Mouse (Mus musculus): ENCODE results near the gene Acadsb. TPM values are rescaled to one million over a fixed set of nuclear protein-coding genes. Genes with fewer than 3 reads are reported as not detected.
"Not testable (repeated sequence)": the region's sequence is repeated elsewhere in the genome, so short reads cannot be mapped to it uniquely, and the experiment has no call there.

Acadsb gene
- total RNA-seq (2021): 100 to 1,000 TPM; 107 to 108 TPM
- long read RNA-seq, full-length matches to known transcripts: 59 of 66 reads
- long read RNA-seq, partial matches to known transcripts: 3 of 66 reads
- long read RNA-seq, other reads (novel, unspliced or antisense): 4 of 66 reads

DNA sequence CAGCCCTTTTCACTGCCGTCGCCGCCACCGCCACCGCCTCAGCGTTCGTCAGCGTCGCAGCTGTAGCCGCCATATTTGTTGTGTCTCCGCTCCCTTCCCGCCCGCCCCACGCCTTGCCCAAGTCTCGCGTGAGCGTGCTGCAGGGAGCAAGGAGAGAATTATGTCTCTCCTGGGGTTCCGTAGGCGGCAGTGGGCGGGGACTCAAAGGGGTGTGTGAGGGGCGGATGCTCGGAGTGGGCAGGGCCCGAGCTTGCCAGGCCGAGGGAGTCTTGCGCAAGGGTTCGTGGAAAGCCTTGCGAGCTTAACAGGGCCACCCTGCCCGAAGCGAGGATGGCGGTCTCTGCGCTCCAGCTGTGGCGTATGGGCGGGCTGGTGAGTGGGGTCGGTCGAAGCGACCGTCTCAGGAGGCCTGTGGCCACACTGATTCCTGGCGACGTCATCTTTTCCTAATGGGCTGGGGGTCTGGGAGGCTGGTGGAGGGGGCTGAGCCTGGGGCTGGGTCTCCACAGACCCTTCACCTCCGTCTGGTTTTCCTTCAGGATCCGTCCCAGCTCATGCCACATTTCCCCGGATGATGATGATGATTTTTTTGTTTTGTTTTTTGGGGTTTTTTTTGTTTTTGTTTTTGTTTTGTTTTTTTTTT lies at the start of gene Acadsb, which contains the start of gene Ikzf5:
Gene Acadsb (plus strand): TSS at position 186 of the 643 bp plus-strand sequence.
Gene Ikzf5 (minus strand): TSS at position 106 of the 643 bp plus-strand sequence.
- peak; percentile 98 to 99 for DNase-seq (ENCODE audit: low spot score in 2 of 2)

DNA sequence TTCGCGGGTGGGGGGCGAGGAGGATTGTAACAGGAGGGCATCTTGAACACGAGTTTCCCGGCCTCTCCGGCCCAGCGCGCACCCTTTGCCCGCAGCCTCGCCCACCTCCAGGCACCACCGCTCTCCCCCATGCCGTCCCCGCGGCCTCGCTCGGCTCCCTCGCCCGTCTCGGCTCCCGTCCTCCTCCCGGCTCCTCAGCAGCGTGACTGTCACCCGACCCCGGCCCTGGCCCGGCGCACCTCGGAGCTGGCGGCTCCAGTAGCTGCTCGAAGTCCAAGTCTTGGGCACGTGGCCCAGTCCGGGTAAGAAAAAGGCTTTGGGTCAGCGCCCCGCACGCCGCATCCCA lies 48.2 kb upstream of the Acadsb start:
- DNase-seq (ENCODE audit: low spot score in 2 of 2): no peak

DNA sequence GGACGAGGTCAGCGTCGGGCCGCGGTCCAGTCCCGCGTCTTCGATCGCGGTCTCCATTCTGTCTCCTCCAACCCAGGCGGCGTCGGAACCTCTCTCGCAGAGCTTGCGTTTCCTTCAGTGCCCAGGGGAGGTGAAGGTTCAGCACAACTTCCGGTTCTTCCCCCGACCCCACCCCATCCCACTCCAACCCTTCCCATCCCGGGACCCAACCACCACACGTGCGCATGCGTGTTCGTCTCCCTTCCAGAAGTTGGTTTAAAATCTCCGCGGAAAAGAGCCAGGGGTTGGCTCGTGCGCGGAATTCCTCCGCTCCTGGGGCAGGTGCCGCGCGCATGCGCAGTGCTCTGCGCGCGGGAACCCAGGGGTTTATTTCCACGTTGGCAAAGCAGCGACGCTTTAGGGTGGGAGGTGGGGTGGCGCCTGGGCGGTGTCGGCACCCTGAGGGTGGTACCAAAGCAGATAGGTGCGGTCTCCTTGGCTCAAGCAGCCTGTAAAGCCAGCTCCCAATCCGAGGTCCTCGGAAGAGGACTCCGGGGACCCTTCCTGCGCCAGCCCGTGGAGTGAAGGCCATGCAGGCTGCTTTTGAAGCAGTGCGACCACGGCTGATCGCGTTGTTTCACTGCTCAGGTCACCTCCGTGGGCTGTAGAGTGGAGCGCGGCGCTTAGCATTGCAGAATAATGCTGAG lies 47.6 kb upstream of the Acadsb start, which contains the start of gene 2310057M21Rik:
Gene 2310057M21Rik (minus strand): TSS at position 145 of the 686 bp plus-strand sequence.
- DNase-seq (ENCODE audit: low spot score in 2 of 2): peak; percentile 93 to 95

DNA sequence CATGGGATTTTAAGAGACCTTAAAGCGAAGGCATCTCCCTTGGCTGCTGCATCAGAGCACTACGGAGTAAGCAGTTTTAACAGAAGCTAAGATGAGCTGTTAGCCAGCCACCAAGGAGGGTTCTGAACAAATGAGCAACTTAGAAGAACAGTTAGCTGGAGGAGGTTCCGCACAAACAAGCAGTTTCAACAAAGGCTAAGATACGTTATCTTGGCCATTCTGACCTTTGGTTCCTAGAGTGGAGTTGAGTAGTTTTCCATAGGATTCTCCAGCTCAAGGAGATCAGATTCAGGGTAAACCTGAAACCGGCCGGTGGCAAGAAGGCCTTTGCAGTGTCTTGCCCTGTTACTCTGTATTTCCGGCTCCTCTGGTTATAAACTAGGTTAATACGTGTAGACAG lies 46.3 kb upstream of the Acadsb start:
- DNase-seq (ENCODE audit: low spot score in 2 of 2): no peak

DNA sequence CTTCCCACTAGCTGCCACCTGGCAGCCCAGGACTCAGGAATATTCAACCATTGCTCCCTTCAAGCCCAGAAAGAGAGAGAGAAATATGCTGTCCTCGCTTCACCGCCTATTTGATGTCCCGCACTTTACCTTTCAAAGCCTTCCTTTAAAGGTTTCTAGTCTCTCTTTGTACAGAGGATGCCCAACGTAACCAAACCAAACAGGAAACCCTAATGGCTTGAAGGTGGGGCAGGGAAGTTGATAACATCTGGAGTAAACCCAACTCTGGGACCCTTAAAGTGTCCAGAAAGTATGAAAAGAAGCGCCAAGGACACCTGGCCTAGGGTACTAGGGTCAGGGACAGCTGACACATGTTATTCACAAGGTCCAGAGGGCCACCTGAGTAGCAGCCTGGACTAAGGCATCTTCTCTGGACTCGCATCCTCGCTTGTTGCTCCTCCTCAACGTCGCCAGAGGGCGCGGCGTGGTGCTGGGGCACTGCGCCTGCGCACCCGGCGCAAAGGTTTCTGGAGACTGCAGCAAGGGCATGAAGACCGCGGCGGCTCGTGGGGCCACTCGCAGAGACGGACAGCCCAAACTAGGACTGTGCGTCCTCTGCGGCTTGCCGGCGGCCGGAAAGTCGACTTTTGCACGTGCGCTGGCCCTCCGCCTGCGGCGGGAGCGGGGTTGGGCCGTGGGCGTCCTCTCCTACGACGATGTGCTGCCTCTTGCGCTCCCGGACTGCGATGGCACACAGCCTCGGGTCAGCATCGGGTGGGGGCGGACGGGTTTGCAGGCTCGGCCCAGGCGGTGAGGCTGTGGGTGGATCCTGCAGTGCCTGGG lies 39.5 kb upstream of the Acadsb start, which contains the start of gene Pstk:
Gene Pstk (plus strand): TSS at position 494 of the 822 bp plus-strand sequence.
- DNase-seq (ENCODE audit: low spot score in 2 of 2): peak; percentile 87 to 93

DNA sequence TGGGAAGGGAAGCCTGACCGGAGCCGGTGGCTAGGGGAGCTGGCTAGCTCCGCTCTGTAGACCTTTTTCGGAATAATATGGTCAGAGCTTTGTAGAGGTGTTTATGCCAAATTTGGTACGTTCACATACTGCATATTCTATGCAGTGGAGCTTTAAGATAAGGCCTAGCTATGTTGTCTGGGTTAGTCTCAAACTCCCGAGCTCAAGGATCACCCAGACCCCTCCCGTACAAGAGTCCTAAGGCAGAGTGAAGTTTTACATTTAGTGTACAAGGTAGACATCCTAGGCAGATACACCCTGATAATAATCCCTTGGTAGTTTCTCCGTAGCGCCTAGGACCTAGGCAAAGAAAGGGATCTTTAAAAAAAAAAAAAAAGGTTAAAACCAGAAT lies 38.9 kb upstream of the Acadsb start:
- DNase-seq (ENCODE audit: low spot score in 2 of 2): no peak

DNA sequence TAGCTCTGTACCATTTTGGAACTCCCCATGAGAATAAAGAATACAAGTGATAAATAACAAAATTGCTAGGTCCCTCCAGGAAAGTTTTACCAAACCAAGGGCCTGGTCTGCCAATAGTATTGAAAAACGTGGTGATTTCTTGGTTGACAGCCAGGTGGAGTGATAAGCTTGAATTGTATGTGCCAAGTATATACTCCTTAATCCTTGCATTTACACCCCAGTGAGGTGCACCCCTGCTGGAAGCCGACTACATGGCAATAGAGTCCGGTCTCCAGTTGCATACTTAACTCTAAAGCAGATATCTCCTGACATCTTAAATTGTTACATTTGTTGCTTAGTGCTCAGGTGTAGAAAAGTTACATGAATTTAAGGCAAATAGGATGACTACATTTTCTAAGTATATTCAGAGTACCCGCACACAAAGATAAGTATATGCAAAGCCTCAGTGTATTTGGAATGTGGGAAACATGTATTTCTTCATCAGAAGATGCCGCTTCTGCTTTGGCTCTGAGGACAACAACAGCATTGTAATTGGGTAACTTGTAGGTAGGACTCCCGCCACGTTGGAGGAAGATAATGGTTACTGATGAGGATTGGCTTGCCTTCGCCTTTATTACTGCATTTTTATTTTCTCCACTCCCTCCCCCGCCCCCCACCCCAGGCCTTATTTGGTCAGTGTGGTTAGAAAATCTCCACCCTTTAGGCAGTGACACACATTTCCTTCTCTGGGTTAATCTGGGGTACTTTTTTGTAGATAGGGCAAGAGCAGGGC lies 38.3 kb upstream of the Acadsb start:
- DNase-seq (ENCODE audit: low spot score in 2 of 2): no peak

DNA sequence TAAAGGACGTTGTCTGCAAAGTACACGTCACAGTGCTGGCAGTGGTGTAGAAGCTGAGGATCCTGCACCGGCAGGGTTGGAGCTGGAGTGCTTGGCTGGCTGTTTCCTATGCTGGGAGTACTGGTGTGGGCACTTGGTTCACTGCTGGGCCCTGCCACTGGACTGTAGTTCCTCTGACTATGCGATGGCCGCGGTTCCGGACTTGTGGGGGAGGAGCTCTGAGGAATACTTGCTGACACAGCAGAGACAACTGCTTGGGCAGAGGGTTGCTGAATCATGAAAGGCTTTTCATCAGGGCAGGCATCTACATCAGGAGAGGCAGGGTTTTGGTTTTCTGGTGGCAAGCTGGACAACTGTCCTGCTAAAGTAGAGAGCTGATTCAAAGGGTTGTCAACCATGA lies 18.6 kb upstream of the Acadsb start:
- DNase-seq (ENCODE audit: low spot score in 2 of 2): not testable (repeated sequence)

DNA sequence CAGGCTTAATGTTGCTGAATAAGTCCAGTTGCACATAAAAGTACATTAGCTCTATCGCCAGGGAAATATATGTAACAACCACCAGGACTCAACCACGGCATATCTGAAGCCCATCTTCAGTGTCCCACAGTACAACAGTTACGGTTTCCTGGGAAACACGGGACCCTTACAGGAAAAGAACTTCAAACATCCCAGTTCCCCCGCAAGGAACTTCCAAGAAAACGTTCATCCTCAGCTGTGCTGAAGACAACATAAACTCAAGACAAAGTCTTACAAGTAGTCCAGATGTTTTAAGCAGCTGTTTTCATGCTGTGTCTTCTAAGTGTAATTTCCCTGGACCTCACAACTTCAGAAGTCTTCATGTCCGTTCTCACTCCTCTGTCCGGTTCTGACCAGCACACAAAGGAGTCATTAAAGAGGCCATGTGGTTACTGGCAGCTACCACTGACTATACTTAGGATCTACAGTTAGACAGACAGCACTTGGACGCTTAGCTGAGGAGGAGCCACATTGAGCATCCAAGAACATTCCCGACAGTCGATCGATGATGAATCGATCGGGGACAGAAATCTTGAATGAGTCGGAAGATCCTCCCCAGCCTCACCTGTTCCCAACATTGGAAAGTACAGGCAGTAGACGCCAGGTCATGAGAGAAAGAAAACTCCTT lies 947 bp upstream of the Acadsb start:
- no peak for DNase-seq (ENCODE audit: low spot score in 2 of 2)

DNA sequence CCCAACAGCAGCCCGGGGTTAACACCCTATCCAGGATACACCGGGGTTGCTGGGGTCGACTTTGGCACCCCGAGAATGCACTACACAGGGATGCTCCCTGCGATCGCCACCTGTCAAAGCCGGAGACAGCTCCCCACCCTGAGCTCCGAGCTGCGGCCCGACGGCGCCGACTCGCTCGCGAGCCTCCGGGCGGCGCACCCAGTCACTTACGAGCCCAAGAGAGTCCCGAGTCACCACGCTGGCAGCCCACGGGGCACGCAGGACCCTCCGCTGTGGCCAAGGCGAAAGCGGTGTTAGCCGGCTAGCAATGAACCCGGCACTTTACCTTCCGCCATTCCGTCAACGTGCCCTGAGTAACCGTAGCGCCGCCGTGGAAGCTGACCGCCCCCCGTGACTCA lies 414 bp upstream of the Acadsb start:
- peak; percentile 29 to 32 for DNase-seq (ENCODE audit: low spot score in 2 of 2)

DNA sequence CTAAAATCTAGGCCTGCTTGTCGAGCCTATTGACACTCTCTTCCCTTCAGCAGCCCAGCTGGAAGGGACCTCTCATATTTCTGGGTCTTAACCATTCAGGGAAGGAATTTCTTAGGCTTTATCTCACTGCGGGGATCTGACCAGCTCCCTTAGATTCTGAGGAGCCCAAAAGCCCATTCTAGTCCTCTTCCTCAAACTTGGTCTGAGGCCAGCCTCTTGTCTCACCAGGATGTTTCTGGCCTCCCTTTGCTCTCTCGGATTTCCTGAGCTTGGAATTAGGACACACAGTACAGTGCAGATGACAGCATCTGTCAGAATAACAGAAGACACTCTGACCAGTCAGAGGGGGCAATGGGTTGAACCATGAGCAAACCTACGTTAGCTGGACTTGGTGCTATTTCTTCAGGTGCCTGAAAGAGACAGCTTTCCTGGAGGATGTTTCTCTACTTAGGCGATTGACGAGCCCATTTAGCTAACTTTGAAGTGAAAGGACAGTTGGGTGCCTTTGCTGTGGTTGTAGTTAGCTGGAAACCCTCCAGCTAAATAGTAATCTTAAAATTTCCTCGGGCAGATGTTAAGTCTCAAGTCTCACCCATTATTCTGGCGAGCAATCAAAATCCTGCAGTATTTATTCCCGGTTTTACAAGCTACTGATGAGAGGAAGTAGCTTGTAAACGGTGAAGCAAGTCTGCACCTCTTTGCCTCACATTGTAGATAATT lies 980 bp downstream of the Acadsb start:
- DNase-seq (ENCODE audit: low spot score in 2 of 2): peak in 1 of 2 experiments; percentile 26

DNA sequence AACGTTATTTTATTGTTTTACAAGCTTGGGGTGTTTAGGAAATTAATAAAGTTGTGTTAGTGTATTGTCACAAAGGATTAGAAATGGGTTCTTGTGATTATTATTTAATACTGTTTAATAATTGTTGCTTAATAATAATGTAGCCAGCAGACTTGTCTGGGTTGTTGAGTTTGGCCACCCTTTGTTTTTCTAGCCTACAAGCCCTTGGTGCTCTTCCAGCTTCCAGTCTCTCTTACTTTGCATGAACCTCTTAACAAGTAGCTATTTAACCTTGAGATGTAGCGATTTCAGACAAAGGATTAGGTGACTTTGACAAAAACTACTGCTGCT lies 1.5 kb downstream of the Acadsb start:
- no peak for DNase-seq (ENCODE audit: low spot score in 2 of 2)

DNA sequence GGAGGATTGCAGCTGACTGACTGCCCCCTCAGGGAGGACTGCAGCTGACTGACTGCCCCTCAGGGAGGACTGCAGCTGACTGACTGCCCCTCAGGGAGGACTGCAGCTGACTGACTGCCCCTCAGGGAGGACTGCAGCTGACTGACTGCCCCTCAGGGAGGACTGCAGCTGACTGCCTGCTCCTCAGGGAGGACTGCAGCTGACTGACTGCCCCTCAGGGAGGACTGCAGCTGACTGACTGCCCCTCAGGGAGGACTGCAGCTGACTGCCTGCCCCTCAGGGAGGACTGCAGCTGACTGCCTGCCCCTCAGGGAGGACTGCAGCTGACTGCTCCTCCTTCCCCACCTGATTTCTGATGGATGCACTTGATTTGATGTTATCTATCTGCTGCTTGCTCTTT lies 6.3 kb downstream of the Acadsb start:
- not testable (repeated sequence) for DNase-seq (ENCODE audit: low spot score in 2 of 2)

DNA sequence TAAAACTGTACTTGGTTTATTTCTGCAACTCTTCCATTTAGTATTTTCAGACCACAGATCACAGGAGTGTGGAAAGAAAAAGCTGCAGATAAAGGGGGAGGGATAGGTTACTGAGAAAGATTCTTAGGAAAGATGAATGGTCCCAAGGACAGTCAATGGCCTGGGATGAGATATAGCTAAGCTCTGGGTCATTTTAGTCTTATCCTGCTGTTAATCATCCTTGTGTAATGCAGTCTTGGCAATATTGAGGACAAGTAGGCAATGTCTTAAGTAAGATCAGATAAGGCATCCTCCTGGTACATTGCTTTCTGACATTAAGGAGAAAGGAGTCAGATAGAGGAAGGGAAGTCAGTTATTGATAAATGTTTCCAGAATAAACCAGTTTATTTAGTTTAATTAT lies 7.2 kb downstream of the Acadsb start:
- DNase-seq (ENCODE audit: low spot score in 2 of 2): no peak

DNA sequence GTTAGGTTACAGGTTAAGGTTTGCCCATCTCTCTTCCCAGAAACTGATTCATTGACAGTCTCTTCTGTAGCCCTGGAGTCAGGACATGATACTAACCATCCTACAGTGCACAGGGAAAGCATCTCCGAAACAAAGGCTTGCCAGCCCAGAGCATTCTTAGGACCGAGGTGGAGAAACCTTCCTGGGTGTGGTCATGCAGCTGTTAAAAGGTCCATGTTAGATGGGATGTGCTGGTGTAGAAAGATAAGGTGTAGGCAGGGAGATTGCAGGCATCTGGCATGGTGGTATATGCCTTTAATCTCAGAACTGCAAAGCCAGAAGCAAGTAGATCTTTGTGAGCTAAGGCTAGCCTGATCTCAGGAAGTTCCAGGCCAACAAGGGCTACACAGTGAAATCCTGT lies 14.5 kb downstream of the Acadsb start:
- no peak for DNase-seq (ENCODE audit: low spot score in 2 of 2)

DNA sequence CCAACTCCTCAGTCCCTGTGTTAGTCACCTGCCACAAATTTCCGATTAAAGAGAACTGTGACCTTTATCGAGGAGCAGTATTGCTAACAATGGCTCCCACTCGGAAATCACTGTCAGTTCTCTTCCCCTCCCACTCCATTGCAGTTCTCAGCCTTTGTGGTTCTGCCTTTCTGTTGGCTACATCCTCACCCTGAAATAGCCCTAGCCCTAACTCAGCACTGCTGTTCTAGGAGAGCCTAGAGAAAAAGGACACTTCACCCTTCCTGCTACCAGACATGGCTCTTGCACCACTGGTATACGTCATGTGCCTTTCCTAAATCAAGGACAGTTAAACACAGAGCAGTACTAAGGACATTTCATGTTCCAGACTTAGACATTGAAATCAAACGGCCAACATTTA lies 16.9 kb downstream of the Acadsb start:
- no peak for DNase-seq (ENCODE audit: low spot score in 2 of 2)

DNA sequence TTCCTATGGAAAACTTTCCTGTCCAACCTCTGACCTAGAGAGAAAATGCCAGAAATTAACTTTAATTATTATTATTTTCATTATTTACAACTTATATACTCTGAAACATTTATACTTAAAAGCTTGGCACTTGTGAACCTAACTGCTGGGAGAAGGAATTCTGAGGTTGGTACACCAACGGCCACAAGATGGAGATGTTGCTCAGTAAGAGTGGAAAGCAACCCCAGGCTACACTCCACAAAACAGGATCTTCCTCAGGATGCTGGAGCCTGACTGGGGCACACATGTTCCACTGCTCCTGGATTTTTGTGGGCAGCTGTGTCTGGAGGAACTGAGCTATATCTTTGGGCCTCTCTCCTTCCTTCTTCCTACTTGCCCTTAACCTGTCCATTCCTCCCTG lies 21.8 kb downstream of the Acadsb start:
- peak in 1 of 2 experiments; percentile 72 for DNase-seq (ENCODE audit: low spot score in 2 of 2)

DNA sequence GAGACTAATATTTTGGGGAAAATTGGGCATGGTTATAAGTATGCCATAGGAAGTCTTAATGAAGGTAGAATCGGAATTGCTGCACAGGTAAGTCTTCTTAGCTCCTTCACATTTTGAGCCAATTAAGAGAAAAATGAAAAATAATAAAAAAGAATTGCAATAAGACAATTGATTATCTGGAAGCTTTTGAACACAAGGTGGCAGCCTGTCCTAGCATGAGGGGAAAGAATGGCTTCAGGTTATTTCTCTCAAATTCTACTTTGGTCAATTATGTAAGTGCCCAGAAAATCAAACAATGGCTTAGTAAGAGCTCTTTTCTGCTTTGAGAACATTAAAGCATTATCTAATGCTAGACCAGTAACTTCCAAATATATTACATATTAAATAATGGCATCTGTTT lies 23.9 kb downstream of the Acadsb start:
- DNase-seq (ENCODE audit: low spot score in 2 of 2): no peak

DNA sequence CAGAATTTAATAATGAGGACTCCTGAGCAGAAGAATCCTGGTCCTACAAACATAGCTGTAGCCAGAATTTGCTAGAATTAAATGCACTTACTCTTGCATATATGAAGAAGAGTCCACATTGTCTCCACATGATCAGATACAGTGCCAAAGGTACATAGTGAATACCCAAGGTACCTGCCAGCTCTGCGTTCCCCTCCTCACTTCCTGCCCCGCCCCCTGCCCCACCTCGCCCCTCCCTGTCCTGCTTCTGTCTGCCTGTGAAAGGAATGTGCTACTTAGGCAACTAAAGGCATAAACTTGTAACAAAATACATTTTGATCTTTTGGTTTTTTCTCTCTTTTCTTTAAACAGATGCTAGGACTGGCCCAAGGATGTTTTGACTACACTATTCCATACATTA lies 26.6 kb downstream of the Acadsb start:
- no peak for DNase-seq (ENCODE audit: low spot score in 2 of 2)

DNA sequence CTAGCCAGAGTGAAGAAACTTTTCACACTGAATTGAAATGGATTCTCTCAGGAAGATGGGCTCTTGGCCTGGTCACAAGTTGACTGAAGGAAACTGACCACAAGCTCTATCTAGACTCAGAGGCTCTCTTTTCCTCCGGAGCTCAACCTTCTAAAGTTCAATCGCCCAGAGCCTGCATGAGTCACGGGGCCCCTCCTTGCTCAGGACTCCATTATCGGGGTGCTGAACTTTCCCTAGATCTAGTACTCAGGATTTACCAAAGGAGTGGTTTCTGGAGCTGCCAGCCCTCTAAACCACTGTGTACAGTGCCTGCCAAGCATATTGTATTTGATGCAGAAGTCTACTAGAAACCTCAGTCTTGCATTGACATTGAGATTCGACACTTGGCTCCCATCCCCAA lies 46.3 kb downstream of the Acadsb start:
- DNase-seq (ENCODE audit: low spot score in 2 of 2): no peak
